ENCODE assay signal across 8 mouse cellular contexts in genomic region chr19:19110793-19111427, GRCm38 (mm10). TPM values are rescaled to one million over a fixed set of nuclear protein-coding genes. Genes with fewer than 3 reads are reported as not detected.
DNase-seq lines count a peak whose midpoint lies in the region; ATAC-seq lines count a peak whose summit lies in the region.

Gene Rorb (minus strand): TSS chr19:19111196.

- H3K36me3 ChIP-seq in forebrain, embryonic 12.5 days (replicated peaks), result no peaks in the 10 kb centered on the region
- H3K36me3 ChIP-seq in heart, embryonic 16.5 days (ENCODE audit: control insufficient read depth, insufficient read depth), result no peaks in the 10 kb centered on the region
- H3K36me3 ChIP-seq in liver, embryonic 11.5 days (ENCODE audit: control insufficient read depth, insufficient read depth, low read length), result no peaks in the 10 kb centered on the region
- H3K36me3 ChIP-seq in neural tube, embryonic 11.5 days (ENCODE audit: control insufficient read depth, insufficient read depth, low read length), result no peaks in the 10 kb centered on the region

- peak; percentile 97 for ATAC-seq in forebrain, embryonic 12.5 days (ENCODE audit: low FRiP score)
- peak; percentile 99 for ATAC-seq in heart, embryonic 16.5 days (replicated peaks; ENCODE audit: extremely low read depth, insufficient read depth, low FRiP score)
- peak; percentile 99 for ATAC-seq in liver, embryonic 11.5 days (replicated peaks; ENCODE audit: low FRiP score)
- peak; percentile 98 for ATAC-seq in neural tube, embryonic 11.5 days (ENCODE audit: insufficient read depth, low FRiP score, low TSS enrichment)

- H3K9me3 ChIP-seq in forebrain, embryonic 12.5 days, result no peaks in the 10 kb centered on the region
- no peaks in the 10 kb centered on the region for H3K9me3 ChIP-seq in heart, embryonic 16.5 days (replicated peaks; ENCODE audit: control insufficient read depth, low read length)
- H3K9me3 ChIP-seq in liver, embryonic 11.5 days (ENCODE audit: control insufficient read depth, low read length), result no peaks in the 10 kb centered on the region
- H3K9me3 ChIP-seq in neural tube, embryonic 11.5 days (ENCODE audit: control insufficient read depth, low read length), result no peaks in the 10 kb centered on the region

- DNase-seq in CD4-positive, CD25-positive, alpha-beta regulatory T cell, adult 2 months (ENCODE audit: low read depth, low spot score), result peak; percentile 50
- peak; percentile 36 for DNase-seq in c-Kit-positive CD71-positive TER-119-negative erythroid progenitor cells, embryonic 14.5 days (ENCODE audit: low read depth)
- DNase-seq in kidney, postnatal 14 days, result peak; percentile 85
- DNase-seq in liver, embryonic 11.5 days (ENCODE audit: low spot score), result peak; percentile 79
- DNase-seq in neural tube, embryonic 11.5 days (ENCODE audit: low spot score), result peak; percentile 92
- peak; percentile 20 to 36 for DNase-seq in thymus, postnatal 10 days (ENCODE audit: low spot score in 2 of 2)

- peak within 1 kb of the TSS; percentile 56 for H3K4me3 ChIP-seq in forebrain, embryonic 12.5 days (replicated peaks)
- H3K4me3 ChIP-seq in heart, embryonic 16.5 days (ENCODE audit: low read length), result peak within 1 kb of the TSS; percentile 65
- peak within 1 kb of the TSS; percentile 51 for H3K4me3 ChIP-seq in liver, embryonic 11.5 days (ENCODE audit: low read depth, low read length)
- peak within 1 kb of the TSS; percentile 44 for H3K4me3 ChIP-seq in neural tube, embryonic 11.5 days (ENCODE audit: low read depth, low read length)

- peak within 1 kb of the TSS; percentile 71 for H3K9ac ChIP-seq in forebrain, embryonic 12.5 days
- peak within 1 kb of the TSS; percentile 69 for H3K9ac ChIP-seq in heart, embryonic 16.5 days (ENCODE audit: low read length)
- no peak within 1 kb of the TSS for H3K9ac ChIP-seq in liver, embryonic 11.5 days (ENCODE audit: low read depth, low read length)
- peak within 1 kb of the TSS; percentile 60 for H3K9ac ChIP-seq in neural tube, embryonic 11.5 days (ENCODE audit: low read length)

- H3K4me1 ChIP-seq in forebrain, embryonic 12.5 days, result peaks cover 31% of the 10 kb centered on the region
- peaks cover 7% of the 10 kb centered on the region; the same call in 1 of the 2 replicates for H3K4me1 ChIP-seq in heart, embryonic 16.5 days (ENCODE audit: control insufficient read depth, insufficient read depth, low read length)
- H3K4me1 ChIP-seq in liver, embryonic 11.5 days (replicated peaks; ENCODE audit: control insufficient read depth, insufficient read depth, low read length), result no peaks in the 10 kb centered on the region
- H3K4me1 ChIP-seq in neural tube, embryonic 11.5 days (ENCODE audit: control insufficient read depth, insufficient read depth, low read length), result 0 out of 2 replicates have a peak, but pooled peaks cover 3% of the 10 kb centered on the region

- H3K27me3 ChIP-seq in forebrain, embryonic 12.5 days, result peaks cover 27% of the 10 kb centered on the region
- peaks cover 21% of the 10 kb centered on the region for H3K27me3 ChIP-seq in heart, embryonic 16.5 days (ENCODE audit: control insufficient read depth, insufficient read depth, low read length)
- H3K27me3 ChIP-seq in liver, embryonic 11.5 days (replicated peaks; ENCODE audit: control insufficient read depth, insufficient read depth, low read length), result peaks cover 31% of the 10 kb centered on the region
- peaks cover 13% of the 10 kb centered on the region for H3K27me3 ChIP-seq in neural tube, embryonic 11.5 days (ENCODE audit: control insufficient read depth, insufficient read depth, low read length)

- H3K27ac ChIP-seq in forebrain, embryonic 12.5 days, result peak within 1 kb of the TSS; percentile 73
- peak within 1 kb of the TSS; percentile 59 for H3K27ac ChIP-seq in heart, embryonic 16.5 days (ENCODE audit: low read length)
- H3K27ac ChIP-seq in liver, embryonic 11.5 days (ENCODE audit: low read depth, low read length), result no peak within 1 kb of the TSS
- peak within 1 kb of the TSS; percentile 60; the same call in 1 of the 2 replicates for H3K27ac ChIP-seq in neural tube, embryonic 11.5 days (ENCODE audit: low read depth, low read length)

- H3K4me2 ChIP-seq in forebrain, embryonic 12.5 days, result peak within 1 kb of the TSS; percentile 87
- H3K4me2 ChIP-seq in heart, embryonic 16.5 days (ENCODE audit: low read depth, low read length), result peak within 1 kb of the TSS; percentile 97
- peak within 1 kb of the TSS; percentile 86 for H3K4me2 ChIP-seq in liver, embryonic 11.5 days
- H3K4me2 ChIP-seq in neural tube, embryonic 11.5 days (ENCODE audit: low read depth), result peak within 1 kb of the TSS; percentile 89

- 1% methylated on average over 25 of the region's 25 CpGs for WGBS in forebrain, embryonic 12.5 days
- 0% methylated on average over 25 of the region's 25 CpGs for WGBS in heart, embryonic 16.5 days
- under 1% methylated on average over 25 of the region's 25 CpGs for WGBS in liver, embryonic 11.5 days
- WGBS in neural tube, embryonic 11.5 days, result under 1% methylated on average over 25 of the region's 25 CpGs

RNA-seq across cellular contexts. Expression of gene Rorb, which starts in this region (rescaled TPM):
- polyA plus RNA-seq in forebrain, embryonic 12.5 days (2016; fragmentation: Nextera tagmentation; extraction: Ambion mirVana), result 7.1 and 7.8 TPM in 2 replicates
- polyA plus RNA-seq in heart, embryonic 16.5 days (2015; fragmentation: Nextera tagmentation; extraction: Ambion mirVana), result 0.29 and 0.69 TPM in 2 replicates
- 0.05 and 0.08 TPM in 2 replicates for polyA plus RNA-seq in liver, embryonic 11.5 days (2014; fragmentation: Nextera tagmentation; extraction: Ambion mirVana)
- 2.0 and 2.5 TPM in 2 replicates for polyA plus RNA-seq in neural tube, embryonic 11.5 days (2014; fragmentation: Nextera tagmentation; extraction: Ambion mirVana)

Comparison
In these comparisons a context has a peak if more than half of its experiments do, and no peak if none do; other contexts are left out.
1. Peak in ATAC-seq, H3K4me3 ChIP-seq, H3K27ac ChIP-seq, H3K9ac ChIP-seq and H3K4me2 ChIP-seq in heart, embryonic 16.5 days; RNA of the gene not detected or under 1 TPM.
2. Peak in DNase-seq, ATAC-seq, H3K4me3 ChIP-seq and H3K4me2 ChIP-seq in liver, embryonic 11.5 days; RNA of the gene not detected or under 1 TPM.
3. DNase-seq: peak in every context shown above with its lines; median percentile 92 in neural tube, embryonic 11.5 days; 85 in kidney, postnatal 14 days; 79 in liver, embryonic 11.5 days; 50 in CD4-positive, CD25-positive, alpha-beta regulatory T cell, adult 2 months; 36 in c-Kit-positive CD71-positive TER-119-negative erythroid progenitor cells, embryonic 14.5 days; 28 in thymus, postnatal 10 days.